Mouse (Mus musculus): ENCODE results near the gene Tbxas1. TPM values are rescaled to one million over a fixed set of nuclear protein-coding genes. Genes with fewer than 3 reads are reported as not detected.

Tbxas1 gene
- polyA plus RNA-seq, 1 experiment from 2014 or later = 1.8 TPM

- no peak overlapping the region for H3K9ac ChIP-seq (replicated peaks)
Observed at GRCm38 (mm10) chr6:39021909-39022308, 146.7 kb downstream of the Tbxas1 start.

GRCm38 (mm10) chr6:39022461-39023181 is 147.4 kb downstream of the Tbxas1 start:
- Histone ChIP-seq H3K9ac (replicated peaks) (no peak overlapping the region), H3K27ac (replicated peaks) (no peak overlapping the region), H3K4me2 (replicated peaks) (no peak overlapping the region), H3K4me3 (no peak overlapping the region), H3K27me3 (no peaks in the 10 kb centered on the region), H3K9me3 (no peaks in the 10 kb centered on the region), H3K4me1 (0 out of 2 replicates have a peak, but pooled peaks cover 9% of the 10 kb centered on the region), H3K36me3 (no peaks in the 10 kb centered on the region)
- 34% methylated on average over 7 of the region's 7 CpGs for WGBS
- no peak for ATAC-seq (replicated peaks)

More at GRCm38 (mm10) chr6:39021909-39022308, 146.7 kb downstream of the Tbxas1 start:
- ATAC-seq (replicated peaks) = no peak
- Histone ChIP-seq H3K4me1 (0 out of 2 replicates have a peak, but pooled peaks cover 9% of the 10 kb centered on the region), H3K4me3 (no peak overlapping the region), H3K27me3 (no peaks in the 10 kb centered on the region), H3K27ac (replicated peaks) (no peak overlapping the region), H3K36me3 (no peaks in the 10 kb centered on the region), H3K9me3 (no peaks in the 10 kb centered on the region), H3K4me2 (replicated peaks) (no peak overlapping the region)
- 89% methylated on average over 1 of the region's 1 CpGs for WGBS

- no peak for ATAC-seq (replicated peaks)
- H3K27me3 ChIP-seq = no peaks in the 10 kb centered on the region
- H3K4me3 ChIP-seq = no peak overlapping the region
- H3K4me2 ChIP-seq (replicated peaks) = no peak overlapping the region
- 0 out of 2 replicates have a peak, but pooled peaks cover 9% of the 10 kb centered on the region for H3K4me1 ChIP-seq
- 74% methylated on average over 4 of the region's 4 CpGs for WGBS
- H3K27ac ChIP-seq (replicated peaks) = no peak overlapping the region
- H3K9me3 ChIP-seq = no peaks in the 10 kb centered on the region
- no peak overlapping the region for H3K9ac ChIP-seq (replicated peaks)
- no peaks in the 10 kb centered on the region for H3K36me3 ChIP-seq
Observed at GRCm38 (mm10) chr6:39024631-39025030, 149.4 kb downstream of the Tbxas1 start.

- no peaks in the 10 kb centered on the region for H3K36me3 ChIP-seq
Observed at GRCm38 (mm10) chr6:39025038-39025437, 149.8 kb downstream of the Tbxas1 start.

GRCm38 (mm10) chr6:39030714-39031113 is 155.5 kb downstream of the Tbxas1 start:
- WGBS = 61% methylated on average over 4 of the region's 4 CpGs

More at GRCm38 (mm10) chr6:39025038-39025437, 149.8 kb downstream of the Tbxas1 start:
- Histone ChIP-seq H3K9ac (replicated peaks) (no peak overlapping the region), H3K9me3 (no peaks in the 10 kb centered on the region), H3K27me3 (no peaks in the 10 kb centered on the region), H3K4me1 (0 out of 2 replicates have a peak, but pooled peaks cover 9% of the 10 kb centered on the region), H3K4me2 (replicated peaks) (no peak overlapping the region), H3K27ac (replicated peaks) (no peak overlapping the region), H3K4me3 (no peak overlapping the region)
- WGBS = 75% methylated on average over 7 of the region's 7 CpGs
- no peak for ATAC-seq (replicated peaks)

GRCm38 (mm10) chr6:39033676-39034075 is 158.5 kb downstream of the Tbxas1 start:
- Histone ChIP-seq H3K4me1 (peaks cover 3% of the 10 kb centered on the region; the same call in 1 of the 2 replicates), H3K36me3 (no peaks in the 10 kb centered on the region), H3K4me3 (no peak overlapping the region), H3K27me3 (no peaks in the 10 kb centered on the region), H3K9ac (replicated peaks) (no peak overlapping the region), H3K9me3 (no peaks in the 10 kb centered on the region), H3K4me2 (replicated peaks) (no peak overlapping the region), H3K27ac (replicated peaks) (no peak overlapping the region)
- WGBS = 88% methylated on average over 7 of the region's 7 CpGs
- ATAC-seq (replicated peaks) = no peak

More at GRCm38 (mm10) chr6:39030714-39031113, 155.5 kb downstream of the Tbxas1 start:
- Histone ChIP-seq H3K9ac (replicated peaks) (no peak overlapping the region), H3K4me2 (replicated peaks) (no peak overlapping the region), H3K4me3 (no peak overlapping the region), H3K9me3 (no peaks in the 10 kb centered on the region), H3K4me1 (peaks cover 3% of the 10 kb centered on the region; the same call in 1 of the 2 replicates), H3K27ac (replicated peaks) (no peak overlapping the region), H3K36me3 (no peaks in the 10 kb centered on the region), H3K27me3 (no peaks in the 10 kb centered on the region)
- peak; percentile 78 for ATAC-seq (replicated peaks)

GRCm38 (mm10) chr6:39035039-39035438 is 159.8 kb downstream of the Tbxas1 start:
- Histone ChIP-seq H3K27ac (replicated peaks) (no peak overlapping the region), H3K4me2 (replicated peaks) (no peak overlapping the region), H3K36me3 (no peaks in the 10 kb centered on the region), H3K4me3 (no peak overlapping the region), H3K4me1 (peaks cover 12% of the 10 kb centered on the region), H3K9me3 (no peaks in the 10 kb centered on the region), H3K27me3 (no peaks in the 10 kb centered on the region), H3K9ac (replicated peaks) (no peak overlapping the region)
- WGBS = 87% methylated on average over 6 of the region's 6 CpGs
- ATAC-seq (replicated peaks) = no peak

- no peak overlapping the region for H3K4me3 ChIP-seq
- H3K4me2 ChIP-seq (replicated peaks) = no peak overlapping the region
- H3K27me3 ChIP-seq = no peaks in the 10 kb centered on the region
- no peaks in the 10 kb centered on the region for H3K36me3 ChIP-seq
- no peak for ATAC-seq (replicated peaks)
- WGBS = 78% methylated on average over 4 of the region's 4 CpGs
- H3K27ac ChIP-seq (replicated peaks) = no peak overlapping the region
- no peak overlapping the region for H3K9ac ChIP-seq (replicated peaks)
- peaks cover 9% of the 10 kb centered on the region for H3K4me1 ChIP-seq
- H3K9me3 ChIP-seq = no peaks in the 10 kb centered on the region
Observed at GRCm38 (mm10) chr6:39036204-39036603, 161.0 kb downstream of the Tbxas1 start.

GRCm38 (mm10) chr6:39040451-39040850 is 165.2 kb downstream of the Tbxas1 start:
- no peak for ATAC-seq (replicated peaks)
- 75% methylated on average over 9 of the region's 9 CpGs for WGBS
- Histone ChIP-seq H3K4me2 (replicated peaks) (no peak overlapping the region), H3K9me3 (no peaks in the 10 kb centered on the region), H3K36me3 (no peaks in the 10 kb centered on the region), H3K27me3 (no peaks in the 10 kb centered on the region), H3K4me1 (peaks cover 9% of the 10 kb centered on the region), H3K4me3 (no peak overlapping the region), H3K9ac (replicated peaks) (no peak overlapping the region), H3K27ac (replicated peaks) (no peak overlapping the region)

- H3K9me3 ChIP-seq = no peaks in the 10 kb centered on the region
- H3K4me2 ChIP-seq (replicated peaks) = no peak overlapping the region
- 60% methylated on average over 5 of the region's 5 CpGs for WGBS
- no peak overlapping the region for H3K4me3 ChIP-seq
- no peaks in the 10 kb centered on the region for H3K36me3 ChIP-seq
- no peaks in the 10 kb centered on the region for H3K27me3 ChIP-seq
- H3K27ac ChIP-seq (replicated peaks) = no peak overlapping the region
- ATAC-seq (replicated peaks) = no peak
- peaks cover 6% of the 10 kb centered on the region for H3K4me1 ChIP-seq
- H3K9ac ChIP-seq (replicated peaks) = no peak overlapping the region
Observed at GRCm38 (mm10) chr6:39049141-39049540, 173.9 kb downstream of the Tbxas1 start.

GRCm38 (mm10) chr6:39050836-39051235 is 175.6 kb downstream of the Tbxas1 start:
- H3K9ac ChIP-seq (replicated peaks) = no peak overlapping the region
- H3K4me2 ChIP-seq (replicated peaks) = no peak overlapping the region
- ATAC-seq (replicated peaks) = no peak
- WGBS = 80% methylated on average over 6 of the region's 6 CpGs
- no peaks in the 10 kb centered on the region for H3K9me3 ChIP-seq
- no peaks in the 10 kb centered on the region for H3K36me3 ChIP-seq
- H3K4me1 ChIP-seq = peaks cover 23% of the 10 kb centered on the region
- H3K27me3 ChIP-seq = no peaks in the 10 kb centered on the region
- H3K4me3 ChIP-seq = no peak overlapping the region
- H3K27ac ChIP-seq (replicated peaks) = no peak overlapping the region

GRCm38 (mm10) chr6:39051799-39052556 is 176.8 kb downstream of the Tbxas1 start:
- WGBS = 75% methylated on average over 9 of the region's 9 CpGs
- Histone ChIP-seq H3K27ac (replicated peaks) (no peak overlapping the region), H3K9me3 (no peaks in the 10 kb centered on the region), H3K9ac (replicated peaks) (no peak overlapping the region), H3K4me3 (no peak overlapping the region), H3K36me3 (no peaks in the 10 kb centered on the region), H3K4me2 (replicated peaks) (no peak overlapping the region), H3K4me1 (peaks cover 26% of the 10 kb centered on the region), H3K27me3 (no peaks in the 10 kb centered on the region)
- ATAC-seq (replicated peaks) = no peak

All from forebrain, embryonic 15.5 days (tissue).